Mouse (Mus musculus): ENCODE data around the gene Cask.

DNA sequence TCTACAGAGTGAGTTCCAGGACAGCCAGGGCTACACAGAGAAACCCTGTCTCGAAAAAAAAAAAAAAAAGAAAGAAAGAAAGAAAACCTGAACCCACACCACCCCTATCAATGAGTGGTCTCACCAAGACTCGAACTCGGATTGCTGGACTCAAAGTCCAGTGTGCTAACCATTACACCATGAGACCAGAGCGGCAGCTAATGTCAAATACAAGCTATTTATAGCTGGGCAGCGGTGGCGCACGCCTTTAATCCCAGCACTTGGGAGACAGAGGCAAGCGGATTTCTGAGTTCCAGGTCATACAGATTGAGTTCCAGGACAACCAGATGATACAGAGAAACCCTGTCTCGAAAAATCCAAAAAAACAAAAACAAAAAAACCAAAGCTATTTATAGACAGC lies 7.9 kb upstream of the Cask start:
- TF ChIP-seq POLR2A (IDR thresholded peaks at IDR 0.05; ENCODE audit: control insufficient read depth, extremely low read depth, insufficient read depth, low read length, poor library complexity) (no peak), CTCF (IDR thresholded peaks at IDR 0.05; ENCODE audit: borderline replicate concordance, control insufficient read depth, extremely low read depth, insufficient read depth, low read length, poor library complexity) (no peak)
